Mouse (Mus musculus) c-Kit-negative CD71-positive TER-119-positive erythroid progenitor cells, embryonic 14.5 days (primary cell): ENCODE results near the gene Stam2.
A peak's percentile ranks its signal among the peaks of the same experiment; 100 is the strongest.

ENCODE experiments used
- DNase-seq: peaks from one replicate; pipeline ENCODE4 v3.0.0-alpha.2; 2013; ENCODE audit warnings: low read depth, low spot score

The Stam2 gene

DNA sequence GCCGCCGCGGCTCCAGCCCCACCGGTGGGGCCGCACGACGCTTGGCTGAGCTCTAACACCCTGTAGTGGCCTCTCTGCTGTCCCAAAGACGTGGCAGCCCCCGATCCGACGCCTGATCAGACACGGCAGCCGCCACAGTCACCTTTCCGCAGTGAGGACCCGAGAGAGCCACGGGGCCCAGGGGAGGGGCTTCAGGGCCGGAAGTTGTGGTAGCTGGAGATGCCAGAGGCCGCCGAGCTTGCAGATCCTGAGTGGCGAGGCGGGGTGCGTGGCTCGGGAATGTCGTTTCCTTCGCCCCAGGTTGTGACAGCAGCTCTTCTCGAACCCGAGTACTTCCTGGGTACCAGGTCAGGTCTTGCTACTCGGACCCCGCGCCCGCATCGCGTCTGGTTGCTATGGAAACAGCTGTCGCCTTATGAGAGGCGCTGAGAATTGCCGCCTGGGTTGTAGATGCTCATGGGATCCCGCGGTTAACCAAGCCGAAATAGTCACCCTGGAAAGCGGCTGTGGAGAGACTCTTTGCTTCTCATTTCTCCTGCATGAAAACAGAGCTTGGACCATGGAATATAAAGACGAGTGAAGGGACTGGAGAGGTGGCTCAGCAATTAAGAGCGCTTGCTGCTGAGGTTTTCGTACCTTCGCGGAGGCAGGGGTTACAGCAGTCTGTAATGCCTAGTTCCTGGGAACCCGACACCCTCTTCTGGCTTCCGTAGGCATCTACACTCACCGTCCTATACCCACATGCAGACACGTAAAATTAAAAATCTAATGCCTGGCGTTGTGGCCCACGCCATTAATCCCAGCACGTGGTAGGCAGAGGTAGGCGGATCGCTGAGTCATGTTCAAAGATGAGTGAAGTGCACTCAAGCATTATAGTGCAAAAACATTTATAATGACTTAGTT lies at the start of gene Stam2:
TSS of gene Stam2 (minus strand) at position 26 of the 903 bp plus-strand sequence.
- peak; percentile 57 for DNase-seq

DNA sequence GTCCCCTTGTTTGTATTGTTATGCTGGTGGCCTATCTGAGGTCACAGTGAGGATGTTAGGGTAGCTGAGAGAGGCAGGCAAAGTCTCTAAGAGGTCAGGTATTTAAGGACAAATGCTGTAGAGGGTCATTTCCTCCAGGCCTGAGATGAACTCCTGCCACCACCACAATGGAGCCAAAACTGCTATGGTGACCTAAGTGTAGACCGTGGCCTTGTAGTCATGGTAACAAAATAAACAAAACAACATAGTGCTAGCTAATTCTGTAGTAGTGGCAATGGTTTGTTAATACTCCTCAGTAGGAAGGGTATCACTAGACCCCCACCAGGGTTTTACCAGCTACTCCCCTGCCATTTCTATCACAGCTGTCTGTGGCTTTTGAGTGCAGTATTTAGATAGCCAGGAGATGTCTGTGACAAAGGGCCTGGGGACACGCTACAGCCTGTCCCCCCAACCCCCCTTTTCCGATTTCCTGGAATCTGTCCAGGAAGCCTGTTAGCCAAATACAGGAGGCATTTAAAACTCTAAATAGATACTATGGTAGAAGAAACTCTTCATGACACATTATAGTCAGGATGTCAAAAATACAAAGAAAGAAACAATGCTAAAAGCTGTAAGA lies 43.1 kb upstream of the Stam2 start:
- DNase-seq: no peak

DNA sequence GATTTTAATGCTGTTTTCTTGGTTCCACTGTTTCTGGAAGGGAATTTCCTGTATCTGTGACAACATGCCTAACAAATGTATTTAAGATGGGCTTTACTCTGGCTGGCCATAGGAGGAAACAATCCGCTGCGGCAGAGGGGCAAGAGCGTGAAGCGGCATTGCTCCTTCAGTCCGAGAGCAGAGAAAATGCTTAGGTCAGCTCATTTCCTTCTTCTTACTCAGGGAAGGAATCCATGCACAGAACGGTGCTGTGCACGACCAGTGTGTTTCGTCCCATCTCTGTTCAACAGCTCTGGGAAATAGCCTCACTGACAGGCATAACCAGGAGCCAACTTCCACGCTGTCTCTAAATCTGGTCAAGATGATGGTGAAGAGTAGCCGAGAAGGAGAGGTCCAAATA lies 37.9 kb upstream of the Stam2 start:
- DNase-seq: no peak

DNA sequence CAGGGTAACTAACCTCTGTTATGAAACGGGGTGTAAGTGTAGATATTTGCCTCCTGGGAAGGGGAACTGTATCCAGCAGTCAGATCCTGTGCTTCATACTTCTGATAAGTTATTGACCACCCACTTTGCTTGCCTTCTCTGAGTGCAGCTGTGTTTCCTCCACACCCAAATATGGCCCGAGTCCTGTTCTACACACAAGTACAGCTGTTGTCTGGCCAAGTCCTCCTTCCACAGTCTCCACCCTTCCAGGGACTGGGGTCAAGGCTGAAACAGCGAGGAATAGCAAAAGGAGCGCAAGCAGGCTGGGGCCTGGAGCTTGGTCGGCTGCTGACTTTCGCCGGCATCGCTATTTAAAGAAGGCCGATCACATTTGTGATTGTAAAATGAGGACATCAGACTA lies 37.3 kb upstream of the Stam2 start:
- DNase-seq: no peak

DNA sequence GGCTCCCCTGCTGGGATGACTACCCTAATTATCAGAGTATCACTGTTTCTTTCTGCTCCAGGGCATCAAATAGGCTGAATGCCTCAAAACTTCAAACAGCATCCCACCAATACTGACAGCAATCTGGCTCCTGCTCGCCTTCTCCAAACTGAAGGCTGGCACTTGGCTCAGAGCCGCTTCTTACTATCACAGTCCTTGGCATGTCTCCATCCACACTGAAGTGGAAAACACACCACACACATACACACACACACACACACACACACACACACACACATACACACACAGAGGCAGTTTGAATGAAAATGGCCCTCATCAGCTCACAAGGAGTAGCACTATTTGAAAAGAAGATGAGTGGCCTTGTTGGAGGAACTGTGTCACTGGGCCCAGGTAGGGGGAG lies 35.8 kb upstream of the Stam2 start:
- no peak for DNase-seq

DNA sequence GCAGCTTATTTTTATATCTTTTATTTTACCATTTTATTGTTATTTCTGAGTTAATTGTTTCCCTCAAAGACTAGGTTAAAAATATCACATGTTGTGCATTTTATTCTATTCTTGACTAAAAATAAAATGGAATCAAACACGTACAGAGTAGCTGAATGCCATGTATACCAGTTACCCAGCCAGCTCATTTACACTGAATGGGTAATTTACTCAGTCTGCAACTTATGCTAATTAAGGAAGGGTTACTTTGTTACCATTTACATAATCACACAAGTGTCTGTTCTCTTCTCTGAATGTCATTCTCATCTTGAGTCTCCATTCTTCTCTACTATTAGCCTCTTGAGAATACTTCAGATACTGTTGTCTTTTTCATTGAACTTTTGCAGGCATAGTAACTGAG lies 32.3 kb upstream of the Stam2 start:
- DNase-seq: no peak

DNA sequence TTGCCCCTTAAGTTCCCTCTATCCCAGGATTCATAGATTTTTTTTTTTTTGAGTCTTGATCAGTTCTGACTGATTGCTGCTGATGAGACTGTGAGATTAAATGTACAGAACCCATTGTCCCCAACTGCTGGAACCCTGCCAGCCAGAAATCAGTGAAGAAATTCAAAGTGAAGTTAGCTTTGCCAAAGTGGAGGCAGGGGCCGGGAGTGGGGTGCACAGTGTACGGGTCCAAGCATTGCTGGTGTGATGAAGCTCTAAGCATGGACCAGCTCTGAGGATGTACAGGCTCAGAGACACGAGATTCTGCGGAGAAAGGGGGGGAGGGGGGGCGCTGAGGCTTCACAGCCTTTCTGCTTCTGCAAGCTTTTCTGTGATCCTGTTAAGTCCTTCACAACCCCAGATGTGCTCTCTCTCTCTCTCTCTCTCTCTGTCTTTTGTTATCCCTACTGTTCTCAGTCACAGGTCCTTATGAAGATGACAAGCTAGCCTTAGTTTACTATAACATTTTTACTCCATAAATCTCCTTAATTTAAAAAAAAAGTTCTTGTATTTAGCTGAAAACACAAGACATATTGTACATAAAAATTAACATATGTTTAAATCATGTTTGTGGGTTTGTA lies 30.8 kb upstream of the Stam2 start:
- no peak for DNase-seq

DNA sequence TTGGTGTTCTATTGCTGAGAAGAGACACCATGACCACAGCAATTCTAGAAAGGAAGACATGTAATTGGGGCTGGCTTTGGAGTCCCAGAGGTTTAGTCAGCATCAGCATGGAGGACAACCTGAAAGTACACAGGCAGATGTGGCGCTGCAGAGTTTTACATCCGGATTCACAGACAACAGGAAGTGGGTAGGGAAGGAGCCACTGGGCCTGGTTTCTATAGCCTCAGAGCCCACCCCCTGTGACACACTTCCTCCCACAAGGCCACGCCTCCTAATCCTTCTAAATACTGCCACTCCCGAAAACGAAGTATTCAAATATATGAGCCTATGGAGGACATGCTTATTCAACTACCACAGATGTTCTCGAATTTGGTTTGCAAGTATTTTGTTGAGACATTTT lies 23.0 kb upstream of the Stam2 start:
- DNase-seq: no peak

DNA sequence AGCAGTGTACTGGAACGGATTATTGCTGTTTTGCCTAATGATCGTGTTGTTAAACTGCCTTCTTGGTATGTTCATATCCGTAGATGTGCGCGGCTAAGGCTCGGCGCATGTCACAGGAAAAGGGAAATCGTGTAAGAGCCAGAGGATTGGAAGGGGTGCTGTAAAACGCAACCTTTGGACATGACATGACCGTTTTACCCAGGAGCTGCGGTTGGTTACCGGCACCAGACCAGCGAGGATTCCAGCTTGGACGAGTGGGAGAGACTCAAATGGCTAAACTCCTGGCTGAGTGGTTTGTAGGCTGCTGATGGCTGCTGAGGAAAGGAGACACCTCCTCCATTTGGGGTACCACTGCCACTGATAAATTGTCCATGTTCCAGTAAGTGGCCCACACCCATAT lies 21.8 kb upstream of the Stam2 start:
- DNase-seq: no peak

DNA sequence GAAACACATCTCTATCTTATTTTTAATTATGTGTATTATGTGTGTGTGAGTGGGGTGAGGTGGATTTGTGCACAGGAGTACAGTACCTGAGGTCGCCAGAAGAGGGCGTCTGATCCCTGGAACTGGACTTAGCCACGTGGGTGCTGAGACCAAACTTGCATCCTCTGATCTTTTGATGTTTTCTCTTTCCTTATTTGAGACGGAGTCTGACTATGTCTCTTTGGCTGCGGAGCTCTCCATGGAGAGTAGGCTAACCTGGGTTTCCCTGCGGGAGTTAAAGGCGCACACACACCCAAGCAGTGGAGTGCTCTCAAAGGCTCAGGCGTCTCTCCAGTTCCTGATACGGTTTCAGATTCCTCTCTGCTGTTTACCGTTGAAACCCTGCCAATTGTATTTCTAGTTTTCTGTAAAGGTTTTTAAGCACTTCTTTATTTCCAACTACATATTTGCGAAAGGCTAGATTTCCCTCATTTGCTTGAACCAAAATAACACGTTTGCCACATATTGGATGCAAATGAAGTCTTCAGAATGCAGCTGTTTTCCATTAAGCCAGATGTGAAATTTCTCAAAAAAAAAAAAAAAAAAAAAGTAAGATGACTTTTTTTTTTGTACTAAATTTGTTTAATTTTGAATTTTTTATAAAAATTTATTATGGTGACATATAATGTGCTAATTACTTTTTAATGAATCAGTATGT lies 21.1 kb upstream of the Stam2 start:
- no peak for DNase-seq

DNA sequence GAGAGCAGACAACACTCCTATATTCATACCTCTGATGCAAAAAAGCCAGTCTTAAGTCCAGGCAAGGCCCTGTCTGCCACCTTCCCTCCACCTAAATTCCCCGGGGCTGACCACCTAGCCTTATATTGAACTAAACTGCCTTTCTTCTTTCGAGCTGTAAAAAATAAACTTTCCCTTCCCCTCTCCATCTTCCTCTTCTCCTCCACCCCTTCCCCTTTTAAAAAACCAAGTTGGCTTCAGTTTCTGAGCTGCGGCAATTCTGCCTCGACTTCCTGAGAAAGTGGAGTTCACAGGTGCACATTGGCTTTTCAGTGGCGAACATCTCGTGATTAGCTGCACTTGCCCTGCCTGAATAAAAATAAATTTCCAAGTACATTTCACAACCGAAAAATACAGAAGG lies 20.4 kb upstream of the Stam2 start:
- no peak for DNase-seq

DNA sequence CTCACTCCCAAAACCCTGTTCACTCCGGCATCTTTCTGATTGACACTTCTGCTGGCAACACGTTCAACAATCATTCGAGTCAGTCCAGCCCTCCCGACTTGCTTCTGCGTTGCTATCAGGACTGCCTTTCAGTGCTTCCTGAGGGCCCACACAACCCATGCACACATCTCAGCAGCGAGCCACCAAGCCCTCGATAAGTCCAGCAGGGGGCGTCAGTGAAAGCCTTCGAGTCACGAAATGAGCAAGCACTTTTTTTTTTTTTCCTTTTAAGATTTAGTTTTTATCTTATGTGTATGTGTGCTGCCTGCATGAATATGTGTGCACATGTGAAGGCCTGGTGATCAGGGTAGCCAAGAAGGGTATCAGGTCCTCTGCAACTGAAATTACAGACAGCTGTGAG lies 16.5 kb upstream of the Stam2 start:
- no peak for DNase-seq

DNA sequence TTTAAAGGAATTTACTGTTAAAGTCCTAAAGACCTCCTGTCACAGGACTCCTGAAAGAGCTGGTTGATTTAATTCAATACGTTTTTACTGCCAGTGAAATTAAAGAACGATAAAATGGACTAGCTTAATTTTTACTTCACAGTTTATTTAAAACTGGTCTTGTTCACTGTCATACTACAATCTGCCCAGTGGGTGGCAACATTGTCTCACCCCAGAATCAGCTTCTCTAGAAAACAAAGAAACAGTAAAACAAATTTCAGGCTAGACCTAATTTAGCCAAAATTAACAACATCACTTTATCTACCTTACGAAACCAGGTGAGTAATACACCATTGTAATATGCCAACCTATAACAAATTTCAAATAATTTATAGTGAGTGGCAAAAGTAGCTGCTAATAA lies 14.6 kb upstream of the Stam2 start:
- DNase-seq: no peak

DNA sequence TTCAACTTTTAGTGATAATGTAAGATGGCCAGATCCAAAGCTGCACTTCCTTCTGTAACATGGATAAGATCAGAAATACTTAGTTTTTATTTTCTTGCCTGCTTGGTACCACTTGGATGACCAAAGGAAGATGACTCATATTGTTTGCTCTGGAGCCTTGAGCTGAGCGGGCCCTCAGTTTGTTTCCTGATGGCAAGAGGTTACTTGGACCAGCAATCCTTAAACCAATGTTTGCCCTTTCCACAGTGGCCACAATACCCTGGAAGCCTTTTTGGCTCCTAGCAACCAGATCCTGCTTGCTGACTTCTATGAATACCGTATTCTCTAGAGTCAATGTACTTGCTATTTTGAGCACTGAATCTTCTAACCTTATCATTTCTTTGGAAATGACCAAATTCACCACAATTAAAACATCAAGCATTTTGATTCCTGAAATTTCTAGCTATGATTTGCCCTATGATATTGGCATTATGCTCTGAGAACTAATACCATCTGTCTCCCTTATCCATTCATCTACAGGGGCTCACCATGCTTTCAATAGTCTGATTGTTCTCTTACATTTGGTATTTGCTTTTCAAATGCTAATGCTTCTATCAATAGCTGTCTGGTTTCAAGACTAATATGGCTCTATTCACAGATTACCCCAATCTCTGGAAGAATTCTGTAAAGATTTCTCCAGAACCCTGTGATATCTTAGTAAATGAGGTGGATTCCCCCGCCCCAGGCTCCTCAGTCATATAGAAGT lies 11.7 kb upstream of the Stam2 start:
- no peak for DNase-seq

DNA sequence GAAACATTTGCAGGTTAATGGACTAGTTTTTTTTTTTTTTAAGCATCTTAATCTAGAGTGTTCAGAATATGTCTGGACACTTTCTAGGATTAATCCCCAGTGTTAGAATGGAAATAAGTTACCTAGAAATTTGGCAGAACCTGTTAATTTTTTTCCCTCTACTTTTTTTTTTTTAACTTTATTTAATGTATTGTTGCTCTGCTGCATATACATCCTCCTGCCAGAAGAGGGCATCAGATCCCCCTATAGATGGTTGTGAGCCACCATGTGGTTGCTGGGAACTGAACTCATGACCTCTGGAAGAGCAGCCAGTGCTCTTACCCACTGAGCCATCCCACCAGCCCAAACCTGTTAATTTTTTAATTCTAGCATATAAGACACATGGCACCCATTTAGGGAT lies 2.0 kb upstream of the Stam2 start:
- DNase-seq: no peak

DNA sequence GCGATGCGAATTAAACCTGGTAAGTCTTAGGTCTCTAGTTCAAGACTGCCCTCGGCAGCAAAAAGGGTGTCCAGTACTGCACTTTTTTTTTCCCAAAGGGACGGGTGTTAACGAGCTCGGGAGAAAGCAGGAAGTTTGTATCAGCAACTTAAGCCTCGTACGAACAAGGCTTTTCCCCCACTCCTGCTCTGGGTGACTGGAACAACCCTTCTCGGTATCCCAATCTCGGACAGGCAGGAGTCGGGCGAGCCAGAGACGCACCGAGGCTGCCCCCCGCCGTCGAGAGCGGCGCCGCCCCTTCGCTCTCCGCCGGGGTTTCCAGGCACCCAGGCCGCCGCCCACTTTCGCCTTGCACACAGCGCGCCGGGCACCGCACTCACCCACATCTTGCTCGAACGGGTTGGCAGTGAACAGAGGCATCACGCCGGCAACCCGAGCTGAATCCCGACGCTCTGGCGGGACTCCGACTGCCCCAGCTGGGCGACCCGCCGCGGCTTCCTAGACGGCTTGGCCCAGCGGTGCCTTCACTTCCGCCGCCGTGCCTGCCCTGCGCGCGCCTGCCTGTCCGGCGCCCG lies 313 bp downstream of the Stam2 start:
- peak; percentile 38 for DNase-seq

DNA sequence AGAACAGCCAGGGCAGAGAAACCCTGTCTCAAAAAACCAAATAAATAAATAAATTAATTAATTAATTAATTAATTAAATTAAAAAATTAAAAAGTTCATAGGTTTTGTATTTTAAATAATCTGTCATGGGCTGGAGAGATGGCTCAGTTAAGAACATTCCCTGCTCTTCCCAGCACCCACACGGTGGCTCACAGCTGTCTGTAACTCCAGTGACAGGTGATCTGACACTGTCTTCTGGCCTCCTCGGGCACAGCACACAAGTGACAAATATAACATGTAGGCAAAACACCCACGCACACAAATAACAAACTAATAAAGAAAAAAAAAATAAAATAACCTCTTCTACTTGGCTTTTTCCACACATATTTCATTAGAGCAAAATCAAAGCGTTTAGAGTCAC lies 1.5 kb downstream of the Stam2 start:
- DNase-seq: no peak

DNA sequence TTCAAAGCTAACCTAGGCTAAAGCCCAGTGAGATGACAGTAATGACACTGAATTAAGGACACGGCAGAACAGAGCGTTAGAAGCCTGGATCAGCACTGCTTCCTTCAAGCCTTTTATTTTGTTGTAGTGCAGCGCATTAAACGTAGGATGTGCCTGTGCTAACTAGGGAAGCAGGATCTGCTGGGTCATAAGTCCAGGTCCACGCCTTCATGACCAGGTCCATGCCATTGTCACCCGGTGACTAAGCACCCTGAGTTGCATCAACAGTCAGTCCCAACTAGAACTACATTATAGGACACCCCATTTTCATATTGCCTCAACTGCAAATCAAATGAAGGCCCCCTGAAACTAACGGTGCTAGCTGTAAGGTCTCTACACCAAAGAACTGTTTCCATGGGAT lies 7.6 kb downstream of the Stam2 start:
- no peak for DNase-seq

DNA sequence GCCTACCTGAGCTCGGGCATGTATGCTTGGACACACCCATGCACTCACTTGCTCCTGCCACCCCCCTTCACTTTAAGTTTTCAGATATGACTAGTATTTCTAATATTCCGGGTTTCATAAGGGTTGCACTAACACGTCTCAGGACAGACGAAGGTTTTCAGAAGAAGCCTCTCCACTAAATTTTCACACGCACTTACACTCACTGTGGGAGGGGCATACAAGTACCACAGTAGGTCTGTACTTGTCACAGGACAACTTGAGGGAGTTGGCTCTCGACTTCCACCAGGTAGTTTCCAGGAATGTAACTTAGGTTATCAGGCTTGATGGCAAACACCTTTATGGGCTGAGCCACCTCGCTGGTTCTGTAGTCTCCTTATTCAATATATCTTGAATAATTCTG lies 8.4 kb downstream of the Stam2 start:
- no peak for DNase-seq

DNA sequence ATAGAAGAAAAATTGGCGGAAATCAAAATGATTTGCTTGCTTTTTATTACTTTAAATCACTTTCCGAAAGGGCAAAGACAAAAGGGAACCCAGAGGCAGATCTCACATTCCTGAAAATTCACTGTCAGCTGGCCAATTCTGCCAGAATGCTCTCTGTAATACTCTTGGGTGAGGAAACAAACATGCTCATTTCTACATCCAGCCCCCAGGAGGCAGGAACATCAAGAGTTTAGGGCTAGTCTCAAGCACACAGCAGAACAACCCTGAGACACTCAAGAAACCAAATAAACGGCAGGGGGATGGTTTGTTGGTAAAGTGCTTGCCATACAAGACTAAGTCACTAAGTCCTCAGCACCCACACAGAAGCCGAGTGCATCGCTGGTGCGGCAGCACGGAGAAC lies 9.5 kb downstream of the Stam2 start:
- no peak for DNase-seq

DNA sequence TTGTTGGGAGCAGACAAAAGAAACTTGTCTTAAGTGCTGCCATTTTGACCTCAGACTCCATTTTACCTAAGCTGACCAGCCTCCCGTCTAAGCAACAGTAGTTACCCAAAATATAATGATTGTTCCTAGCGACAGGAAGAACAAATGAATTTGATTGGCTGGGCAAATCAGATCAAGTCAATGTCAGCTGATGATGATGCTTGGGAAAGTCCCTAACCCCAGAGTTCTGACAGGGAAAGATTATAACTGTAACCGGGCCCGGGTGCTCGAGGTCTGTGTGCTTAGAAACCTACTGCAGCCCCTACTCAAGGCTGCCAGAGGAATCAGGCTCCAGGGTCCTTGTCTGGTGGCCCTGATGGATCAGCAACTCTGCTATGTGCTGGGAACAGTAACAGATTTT lies 10.1 kb downstream of the Stam2 start:
- DNase-seq: no peak
